Mouse (Mus musculus) midbrain, embryonic 10.5 days (tissue): ENCODE data around the gene Otop2. TPM values are rescaled to one million over a fixed set of nuclear protein-coding genes. Genes with fewer than 3 reads are reported as not detected.

Experiments
- polyA plus RNA-seq: library from polyadenylated mRNA; unstranded; fragments of >200 nt; fragmentation: Nextera tagmentation; extraction: Ambion mirVana; gene quantifications from 2 replicates; pipeline ENCODE4 v1.2.1, GENCODE M21; 2016

Otop2 gene
- polyA plus RNA-seq, 1 experiment from 2014 or later, result not detected

Other genes starting within 250 kb of the Otop2 start
- not detected in 2 replicates for gene Cd300e, start 245.0 kb upstream of the Otop2 start, polyA plus RNA-seq
- 0.49 and 1.1 TPM in 2 replicates for gene Rab37, start 215.7 kb upstream of the Otop2 start, polyA plus RNA-seq
- 0.21 TPM in 1 of 2 replicates, not detected in the other for gene Cd300lf, start 173.2 kb upstream of the Otop2 start, polyA plus RNA-seq
- gene Slc9a3r1, start 143.8 kb upstream of the Otop2 start, polyA plus RNA-seq, result 36.8 and 37.8 TPM in 2 replicates
- 7.1 and 11.3 TPM in 2 replicates for gene Tmem104, start 119.7 kb upstream of the Otop2 start, polyA plus RNA-seq
- 17.8 and 19.5 TPM in 2 replicates for gene Nat9, start 119.3 kb upstream of the Otop2 start, polyA plus RNA-seq
- gene Grin2c, start 39.9 kb upstream of the Otop2 start, polyA plus RNA-seq, result 0.02 and 0.06 TPM in 2 replicates
- 16.7 and 19.8 TPM in 2 replicates for gene Fdxr, start 30.1 kb upstream of the Otop2 start, polyA plus RNA-seq
- gene Fads6, start 9.5 kb upstream of the Otop2 start, polyA plus RNA-seq, result 0.22 and 0.37 TPM in 2 replicates
- not detected in 2 replicates for gene Ush1g, start 14.9 kb downstream of the Otop2 start, polyA plus RNA-seq
- gene Otop3, start 27.6 kb downstream of the Otop2 start, polyA plus RNA-seq, result 0.37 and 0.42 TPM in 2 replicates
- gene Hid1, start 60.6 kb downstream of the Otop2 start, polyA plus RNA-seq, result 12.1 and 18.1 TPM in 2 replicates
- 16.1 and 19.7 TPM in 2 replicates for gene Cdr2l, start 74.8 kb downstream of the Otop2 start, polyA plus RNA-seq
- gene Mrpl58, start 96.6 kb downstream of the Otop2 start, polyA plus RNA-seq, result 256 and 270 TPM in 2 replicates
- gene Atp5h, start 112.8 kb downstream of the Otop2 start, polyA plus RNA-seq, result 926 and 929 TPM in 2 replicates
- 9.9 and 18.8 TPM in 2 replicates for gene Kctd2, start 113.0 kb downstream of the Otop2 start, polyA plus RNA-seq
- gene Trim80, start 133.4 kb downstream of the Otop2 start, polyA plus RNA-seq, result 0.14 and 0.15 TPM in 2 replicates
- gene Slc16a5, start 155.3 kb downstream of the Otop2 start, polyA plus RNA-seq, result 0.11 and 0.17 TPM in 2 replicates
- 6.6 and 9.4 TPM in 2 replicates for gene Armc7, start 168.5 kb downstream of the Otop2 start, polyA plus RNA-seq
- gene Nt5c, start 184.7 kb downstream of the Otop2 start, polyA plus RNA-seq, result 87.7 and 89.7 TPM in 2 replicates
- 780 and 877 TPM in 2 replicates for gene Jpt1, start 207.2 kb downstream of the Otop2 start, polyA plus RNA-seq
- 1,440 and 1,519 TPM in 2 replicates for gene Sumo2, start 229.1 kb downstream of the Otop2 start, polyA plus RNA-seq